Mouse (Mus musculus) hematopoietic stem cell, adult 5-6 weeks (primary cell): Measurements from ENCODE around the gene Zbp1. TPM values are rescaled to one million over a fixed set of nuclear protein-coding genes. Genes with fewer than 3 reads are reported as not detected.

Experiments used
- ATAC-seq, 2 experiments: fragments of 125-278 bp in 1 of 2; replicated peaks in 1 of 2; 2 replicates each; pipeline ENCODE4 v1.8.0; 2016 to 2017; ENCODE audit warnings: inconsistent platforms in 2 of 2, mild to moderate bottlenecking in 2 of 2, moderate number of reproducible peaks in 2 of 2, low read depth in 1 of 2, moderate TSS enrichment in 1 of 2; ENCODE audit not compliant: low FRiP score in 2 of 2, poor library complexity in 2 of 2, severe bottlenecking in 2 of 2, insufficient read depth in 1 of 2, low TSS enrichment in 1 of 2
- total RNA-seq: library from RNA; stranded (forward); fragments of 172-1452, 232-1000 nt; gene quantifications from 2 replicates; pipeline ENCODE4 v1.2.3, GENCODE M21; 2017

Zbp1 gene
- total RNA-seq, 1 experiment from 2014 or later: 4.6 TPM

- peak; percentile 54 to 62; a peak in 2 of 4 replicates for ATAC-seq
Measured at GRCm38 (mm10) chr2:173186047-173186943, 32.4 kb downstream of the Zbp1 start.

- ATAC-seq: no peak
Measured at GRCm38 (mm10) chr2:173185282-173185681, 33.4 kb downstream of the Zbp1 start.

- ATAC-seq: no peak
Measured at GRCm38 (mm10) chr2:173184475-173185080, 34.1 kb downstream of the Zbp1 start.

DNA sequence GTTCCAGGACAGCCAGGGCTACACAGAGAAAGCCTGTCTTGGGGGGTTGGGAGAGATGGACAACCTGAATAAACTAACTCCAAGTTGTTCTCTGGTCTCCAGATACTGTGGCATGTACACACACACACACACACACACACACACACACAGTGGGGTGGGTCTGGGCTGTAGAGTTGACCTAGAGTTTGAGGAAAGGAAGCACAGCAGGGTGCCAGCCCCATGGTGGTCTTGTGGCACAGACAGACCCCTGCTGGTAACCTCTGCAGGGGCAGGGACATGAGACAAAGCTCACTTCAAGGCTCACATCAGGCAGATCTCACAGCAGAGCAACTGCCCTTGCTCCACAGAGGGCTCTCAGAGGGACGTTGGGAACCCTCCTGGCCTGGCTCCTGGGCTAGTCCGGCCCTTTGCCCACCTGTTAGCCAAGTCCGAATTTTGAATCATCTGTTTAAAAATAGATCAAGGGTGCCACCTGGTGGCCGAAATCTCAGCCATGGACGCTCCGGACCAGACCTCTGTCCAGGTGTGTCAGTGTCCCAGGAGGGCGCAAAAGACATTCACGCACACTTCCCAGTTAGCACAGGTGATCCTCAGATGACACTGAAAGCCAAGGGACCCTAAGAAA is 34.8 kb downstream of the Zbp1 start:
- ATAC-seq: peak in 1 of 2 experiments; percentile 11; a peak in 1 of 4 replicates

DNA sequence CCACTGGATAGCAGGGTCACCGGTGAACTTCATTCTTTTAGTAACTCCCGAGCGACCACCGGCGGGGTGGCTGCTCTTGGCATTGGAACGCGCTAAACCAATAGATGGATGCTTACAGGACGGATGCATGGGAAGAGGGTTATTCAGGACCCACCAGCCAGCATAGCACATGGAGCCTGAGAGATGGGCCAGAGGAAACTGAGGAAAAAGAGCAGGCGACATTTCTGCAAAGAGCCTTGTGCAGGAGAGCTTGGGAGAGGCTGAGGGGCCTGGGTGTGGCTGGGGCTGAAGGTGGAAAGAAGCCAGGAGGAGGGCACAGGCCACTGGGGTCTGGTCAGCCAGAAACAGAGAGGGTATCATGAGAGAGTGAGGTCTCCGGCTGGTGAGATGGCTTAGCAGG is 35.4 kb downstream of the Zbp1 start:
- no peak for ATAC-seq

DNA sequence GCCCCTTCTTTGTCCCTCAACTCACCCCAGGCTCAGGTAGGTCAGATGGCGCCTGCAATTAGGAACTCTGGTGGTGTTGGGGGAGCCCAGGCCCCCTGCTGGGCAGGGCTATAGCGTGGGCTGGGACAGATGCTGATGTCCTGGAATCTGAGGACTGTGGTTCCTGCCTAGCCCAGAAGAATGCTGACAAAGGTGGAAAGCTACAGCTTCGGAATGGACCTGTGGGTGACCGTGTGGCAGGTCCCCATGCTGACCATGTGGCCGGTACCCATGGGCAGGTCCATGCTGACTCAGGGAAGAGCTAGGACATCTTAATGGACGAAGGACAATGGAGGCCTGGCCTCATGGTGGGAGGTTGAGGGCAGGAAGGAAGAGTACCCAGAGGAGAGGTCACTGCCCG is 35.9 kb downstream of the Zbp1 start:
- no peak for ATAC-seq

DNA sequence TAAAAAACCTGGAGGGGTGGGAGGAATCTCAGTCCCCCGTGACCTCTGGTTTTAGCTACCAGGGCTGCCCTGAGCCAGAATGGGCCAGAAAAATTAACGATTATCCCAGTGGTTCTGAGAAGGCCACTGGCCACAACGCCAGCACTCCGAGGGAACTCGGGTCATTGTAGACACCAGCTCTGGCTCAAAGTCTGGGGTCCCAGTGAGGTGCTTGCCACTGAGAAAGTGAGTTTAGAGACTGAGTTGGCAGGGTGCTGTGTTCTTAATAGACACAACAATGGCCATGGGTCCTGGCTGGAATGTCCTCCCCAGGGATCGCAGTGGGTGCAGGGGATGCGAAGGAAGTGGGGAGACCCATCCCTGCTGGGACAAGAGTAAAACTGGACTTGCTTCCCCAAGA is 36.8 kb downstream of the Zbp1 start:
- no peak for ATAC-seq

GRCm38 (mm10) chr2:173181486-173181885 is 37.2 kb downstream of the Zbp1 start:
- no peak for ATAC-seq

GRCm38 (mm10) chr2:173180721-173181388 is 37.9 kb downstream of the Zbp1 start:
- no peak for ATAC-seq

DNA sequence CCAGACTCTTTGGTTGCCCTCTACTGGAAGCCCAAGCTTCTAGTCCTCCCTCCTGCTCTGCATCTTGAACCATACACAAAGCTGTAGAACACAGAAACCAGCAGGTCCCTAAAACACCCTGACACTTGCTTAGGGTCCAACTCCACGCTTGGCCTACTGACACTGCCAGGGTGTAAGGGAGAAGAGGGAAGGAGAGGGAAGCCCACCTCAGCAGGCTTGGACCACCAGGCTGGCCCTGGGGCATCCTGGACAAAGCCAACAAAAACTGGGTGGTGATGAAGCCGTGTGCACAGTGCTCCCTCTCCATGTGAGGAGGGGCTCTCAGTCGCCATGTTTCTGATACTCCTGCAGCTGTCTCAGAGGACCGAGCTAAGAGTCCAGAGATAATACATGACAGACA is 38.7 kb downstream of the Zbp1 start:
- no peak for ATAC-seq

DNA sequence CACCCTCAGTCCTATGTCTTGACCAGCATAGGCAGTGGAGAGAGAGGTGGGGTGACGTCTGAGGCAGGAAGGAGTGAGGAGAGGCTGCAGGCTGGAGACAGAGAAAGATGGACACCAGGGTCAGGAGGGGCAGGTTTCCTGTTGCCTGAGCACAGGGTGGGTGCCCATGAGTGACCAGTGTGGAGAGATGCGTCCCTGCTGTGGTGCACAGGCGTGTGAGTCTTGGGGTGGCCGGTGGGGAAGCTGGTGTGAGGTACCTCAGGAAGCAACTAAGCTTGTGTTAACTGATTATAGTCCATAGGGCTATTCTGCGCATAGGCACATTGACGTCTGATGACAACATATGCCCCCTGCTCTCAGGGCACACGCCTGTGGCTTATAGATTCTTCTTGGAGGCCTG is 39.7 kb downstream of the Zbp1 start:
- no peak for ATAC-seq

DNA sequence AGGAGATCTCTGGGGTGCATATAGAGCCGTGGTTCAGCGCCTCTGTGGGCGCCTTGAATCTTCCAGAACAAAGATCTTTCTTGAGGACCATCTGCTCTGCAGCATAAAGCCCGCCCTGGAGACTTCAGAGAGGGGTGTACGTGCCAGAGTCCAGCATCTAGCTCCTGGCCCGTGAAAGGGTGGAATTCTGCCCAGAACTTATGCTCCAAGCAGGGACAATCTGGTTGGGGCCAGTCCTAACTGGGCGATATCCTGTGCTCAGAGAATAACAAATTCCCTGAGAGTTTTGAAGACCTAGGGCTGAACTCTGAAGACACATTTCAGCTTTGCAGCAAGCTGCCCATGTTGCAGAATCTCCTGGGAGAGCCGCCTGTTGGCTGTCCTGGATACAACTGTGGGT is 40.8 kb downstream of the Zbp1 start:
- no peak for ATAC-seq

DNA sequence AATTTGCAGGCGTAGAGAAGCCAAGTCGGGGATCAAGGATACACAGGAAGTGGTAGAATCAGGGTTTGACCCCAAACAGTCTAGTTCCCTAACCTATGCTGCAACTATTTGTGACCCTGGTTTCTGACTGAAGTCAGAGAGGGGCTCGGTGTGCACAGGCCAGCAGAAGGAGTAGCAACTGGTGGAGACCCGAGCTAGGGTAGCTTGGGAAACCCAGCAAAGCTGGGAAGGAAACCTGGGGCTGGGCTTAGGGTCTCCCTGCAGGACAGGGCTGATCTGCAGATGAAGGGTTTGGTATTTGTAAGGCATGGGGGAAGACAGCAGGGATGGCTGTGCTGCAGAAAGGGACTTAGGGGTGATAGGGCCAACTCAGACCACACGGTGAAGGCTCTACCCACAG is 41.2 kb downstream of the Zbp1 start:
- ATAC-seq: peak; percentile 2 to 34; a peak in 1 of 4 replicates

DNA sequence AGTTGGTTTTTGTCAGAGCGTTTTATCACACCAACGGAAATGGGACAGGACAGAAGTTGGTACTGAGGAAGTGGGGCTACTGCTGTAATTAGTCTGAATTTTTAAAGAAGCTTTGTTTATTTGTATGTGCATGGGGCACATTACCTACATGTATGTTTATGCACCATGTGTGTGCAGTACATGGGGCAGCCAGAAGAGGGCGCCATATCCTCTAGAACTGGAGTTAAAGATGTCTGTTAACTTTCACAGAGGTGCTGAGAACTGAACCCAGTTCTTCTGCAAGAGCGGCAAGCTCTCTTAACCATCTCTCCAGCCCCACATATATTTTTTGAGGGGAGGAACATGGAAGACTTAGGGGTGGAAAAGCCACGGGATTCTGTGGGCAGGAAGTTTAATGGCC is 43.0 kb downstream of the Zbp1 start:
- ATAC-seq: no peak

DNA sequence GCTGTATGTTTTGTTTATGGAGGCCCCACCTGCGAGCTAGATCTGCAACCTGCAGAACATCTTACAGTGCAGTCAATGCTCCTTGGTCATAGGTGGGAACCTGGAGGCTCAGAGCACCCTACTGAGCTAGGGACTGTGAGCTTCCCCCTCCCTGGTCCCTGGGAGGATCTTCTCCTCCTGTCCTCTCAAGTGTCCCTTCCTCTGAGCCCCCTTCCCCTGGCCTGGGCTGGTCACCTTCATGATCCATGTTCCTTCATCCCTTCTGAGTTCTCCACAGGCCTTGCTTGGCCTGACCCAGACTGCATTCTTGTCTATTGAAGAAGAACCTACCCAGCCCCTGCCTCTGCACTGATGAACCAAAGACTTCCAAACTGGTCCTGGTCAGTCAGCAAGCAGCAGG is 44.2 kb downstream of the Zbp1 start:
- ATAC-seq: no peak

DNA sequence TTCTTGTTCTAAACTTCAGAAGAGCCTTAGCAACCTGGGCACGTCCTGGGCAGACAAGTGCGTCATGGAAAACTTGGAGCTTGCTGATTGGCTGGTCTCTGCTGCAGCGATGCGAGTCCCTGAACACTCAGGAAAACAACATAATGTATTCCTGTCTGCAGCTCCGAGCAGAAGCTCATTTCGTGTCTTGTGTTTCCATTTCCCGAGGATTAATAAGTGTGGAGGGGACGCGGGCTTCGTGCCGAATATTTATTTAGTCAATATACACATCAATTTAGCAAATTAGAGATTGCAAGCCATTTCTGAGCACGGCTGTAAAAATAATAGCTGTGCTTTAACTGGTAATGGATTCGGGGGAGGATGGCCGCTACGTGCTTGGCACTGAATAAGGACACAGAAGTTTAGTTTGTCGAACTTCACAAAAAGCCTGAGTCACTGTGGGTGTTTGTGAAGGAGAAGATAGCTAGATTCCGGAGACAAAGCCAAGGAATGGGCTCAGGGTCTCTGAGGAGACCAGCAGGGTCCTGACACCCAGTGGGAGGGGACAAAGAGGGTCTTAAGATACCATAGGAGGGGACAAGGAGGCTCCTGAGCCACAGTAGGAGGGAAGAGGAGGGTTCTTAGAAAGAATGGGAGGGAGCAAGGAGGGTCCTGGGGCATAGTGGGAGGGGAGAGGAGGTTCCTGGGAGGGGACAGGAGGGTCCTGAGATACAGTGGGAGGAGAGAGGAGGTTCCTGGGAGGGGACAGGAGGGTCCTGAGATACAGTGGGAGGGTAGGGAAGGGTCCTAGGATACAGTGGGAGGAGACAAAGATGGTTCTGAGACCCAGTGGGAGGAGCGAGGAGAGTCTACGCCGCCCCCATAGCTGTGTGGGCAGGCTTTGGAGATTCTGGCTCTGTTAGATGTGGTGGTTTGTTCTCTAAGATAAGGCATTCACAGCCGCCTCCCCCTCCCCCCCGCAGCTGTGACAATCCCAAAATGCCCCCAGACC is 44.9 kb downstream of the Zbp1 start:
- ATAC-seq: 0 out of 4 replicates have a peak, but pooled peaks of 1 of the 2 experiments have one; percentile 4

DNA sequence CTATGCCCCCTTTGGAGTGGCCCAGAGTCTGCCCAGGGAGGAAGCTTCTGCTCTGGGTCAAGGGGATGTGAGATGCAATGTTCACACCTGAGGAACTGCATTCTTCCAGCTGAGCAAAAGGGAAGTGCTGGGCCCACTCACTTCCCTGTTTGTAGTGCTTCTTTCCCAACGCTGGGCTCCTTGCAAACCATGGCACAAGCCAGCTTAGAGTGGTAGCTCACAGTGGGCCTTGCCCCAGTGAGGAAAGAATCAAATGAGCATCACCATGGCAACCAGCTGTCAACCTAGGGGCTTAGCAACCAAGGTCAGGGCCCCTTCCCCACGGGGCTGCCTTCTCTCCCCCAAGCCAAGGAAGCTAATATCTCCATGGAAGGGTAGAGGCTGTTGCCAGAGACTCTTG is 45.7 kb downstream of the Zbp1 start:
- peak; percentile 14 to 26; a peak in 2 of 4 replicates for ATAC-seq
